Mouse (Mus musculus): Measurements from ENCODE around the gene Dnajc2.

DNA sequence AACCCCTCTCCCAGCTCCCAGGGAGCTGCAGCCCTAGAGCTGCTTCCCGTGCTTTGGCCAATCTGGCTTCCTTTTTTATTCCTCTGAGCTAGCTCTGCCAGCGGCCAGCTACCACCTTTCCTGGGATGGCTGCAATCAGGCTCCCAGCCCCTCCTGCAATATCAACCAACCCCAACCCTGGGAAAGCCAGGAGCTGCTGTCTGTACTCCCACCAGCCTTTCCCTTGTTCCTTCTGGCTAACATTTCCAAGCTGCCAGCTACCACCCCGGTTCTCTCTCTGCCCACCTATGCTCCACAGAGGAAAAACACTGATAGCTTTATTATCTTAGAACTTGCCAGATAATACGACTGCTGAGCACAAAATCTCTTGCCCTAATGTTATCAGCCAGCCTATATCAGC is 19.8 kb upstream of the Dnajc2 start:
- no peak for TF ChIP-seq MYOG (IDR thresholded peaks at IDR 0.05; ENCODE audit: control insufficient read depth, extremely low read depth, insufficient read length)
- no peak for TF ChIP-seq CTCF (IDR thresholded peaks at IDR 0.05; ENCODE audit: control insufficient read depth, insufficient read depth, insufficient read length)
